Mouse (Mus musculus) brown adipose tissue, adult 24 weeks (tissue): ENCODE data around the gene Sec14l1. TPM values are rescaled to one million over a fixed set of nuclear protein-coding genes. Genes with fewer than 3 reads are reported as not detected.

Experiments used
- H3K27ac ChIP-seq: fragments of 200-500 bp; replicated peaks from 2 replicates; pipeline ENCODE4 v1.5.1; 2012; ENCODE audit warnings: low read depth, mild to moderate bottlenecking, low read length
- H3K4me1 ChIP-seq: fragments of 200-500 bp; 2 replicates; pipeline ENCODE4 v1.6.1; 2012; ENCODE audit warnings: low read length, mixed read lengths; ENCODE audit not compliant: control insufficient read depth, insufficient read depth, insufficient read length
- H3K4me3 ChIP-seq: fragments of 200-500 bp; 2 replicates; pipeline ENCODE4 v1.5.1; 2012; ENCODE audit warnings: low read depth, mild to moderate bottlenecking, low read length, moderate library complexity; ENCODE audit not compliant: insufficient read depth
- polyA plus RNA-seq: library from polyadenylated mRNA; stranded (reverse); fragments of >200 nt; gene quantifications from 2 replicates; pipeline ENCODE4 v1.2.4, GENCODE M21; 2012; ENCODE audit not compliant: missing spikeins, insufficient read depth, insufficient read length

The Sec14l1 gene
- polyA plus RNA-seq, 1 experiment, result 35.4 TPM

GRCm38 (mm10) chr11:117207436-117207835 lies 92.5 kb downstream of the Sec14l1 start:
- Histone ChIP-seq H3K27ac (no peak overlapping the region), H3K4me1 (peaks cover 14% of the 10 kb centered on the region), H3K4me3 (no peak overlapping the region)

DNA sequence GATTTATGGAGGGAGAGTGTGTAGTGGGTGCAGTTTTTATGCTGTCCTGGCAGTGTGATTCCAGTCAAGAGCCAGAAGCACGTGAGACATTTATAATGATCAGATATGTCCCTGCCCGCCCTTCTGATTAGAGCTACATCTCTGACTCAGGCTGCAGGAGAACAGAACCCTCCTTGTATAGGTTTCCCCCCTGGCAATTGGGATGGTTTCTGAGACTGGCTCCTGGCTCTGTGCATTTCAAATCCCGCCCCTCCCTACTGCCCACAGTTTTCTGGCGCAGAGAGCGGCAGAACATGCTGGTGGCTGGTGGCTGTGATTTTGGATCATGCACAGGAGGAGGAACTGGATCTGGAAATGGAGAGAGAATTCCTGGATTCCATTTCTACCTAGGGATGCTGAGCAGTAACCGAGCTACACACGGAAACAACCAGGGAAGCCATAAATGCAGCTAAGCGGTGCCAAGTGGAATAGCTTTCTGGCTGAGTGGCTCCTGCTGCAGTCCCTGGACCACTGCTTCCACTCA lies 93.2 kb downstream of the Sec14l1 start:
- Histone ChIP-seq H3K27ac (no peak overlapping the region), H3K4me3 (no peak overlapping the region), H3K4me1 (peaks cover 9% of the 10 kb centered on the region)

Other genes starting within 250 kb of the Sec14l1 start
- gene Mgat5b, start 196.3 kb upstream of the Sec14l1 start, polyA plus RNA-seq, result not detected in 2 replicates
- gene Sept9, start 84.5 kb downstream of the Sec14l1 start, polyA plus RNA-seq, result 65.5 and 118 TPM in 2 replicates